Mouse (Mus musculus): Measurements from ENCODE around the gene Bub1b.
"Not testable (repeated sequence)": the region's sequence is repeated elsewhere in the genome, so short reads cannot be mapped to it uniquely, and the experiment has no call there.

Bub1b gene

DNA sequence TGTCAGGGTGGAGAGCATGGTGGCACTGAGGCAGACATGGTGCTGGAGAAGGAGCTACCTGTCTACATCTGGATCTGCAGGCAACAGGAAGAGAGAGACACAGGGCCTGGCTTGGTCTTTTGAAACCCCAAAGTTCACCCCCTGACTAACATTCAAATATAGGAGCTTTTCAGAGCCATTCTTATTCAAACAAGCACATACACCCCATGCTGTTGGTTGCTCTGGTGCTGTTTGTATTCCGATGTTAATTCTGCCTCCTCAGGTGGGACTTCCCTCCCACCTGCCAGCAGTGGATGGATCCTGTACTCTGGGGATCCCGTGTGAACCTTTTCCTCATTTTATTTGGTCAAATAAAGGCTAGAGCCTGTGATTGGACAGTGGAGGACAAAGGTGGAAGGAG lies 22.1 kb downstream of the Bub1b start:
- DNase-seq = no peak

- DNase-seq = no peak
These were observed 22.6 kb downstream of the Bub1b start for GRCm38 (mm10) chr2:118620608-118621007.

- no peak for DNase-seq
These were observed 31.3 kb downstream of the Bub1b start for GRCm38 (mm10) chr2:118629276-118629675.

DNA sequence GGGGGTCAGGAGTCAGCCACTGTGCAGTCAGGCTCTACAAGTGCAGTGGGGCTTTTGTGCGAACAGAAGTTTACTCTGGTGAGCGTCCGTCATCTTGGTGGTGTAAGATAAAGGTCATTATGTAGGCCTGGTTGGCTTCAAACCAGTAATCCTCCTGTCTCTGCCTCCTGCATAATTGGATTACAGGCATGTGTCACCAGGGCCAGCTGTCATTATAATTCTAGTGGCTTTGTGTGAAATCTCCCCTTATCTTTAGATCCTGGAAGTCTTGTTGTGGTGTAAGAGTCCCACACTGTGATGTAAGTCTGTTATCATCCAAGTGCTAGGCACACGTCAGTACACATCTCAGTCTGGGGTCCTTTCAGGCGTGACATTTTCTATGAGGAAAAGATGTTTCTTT lies 35.4 kb downstream of the Bub1b start:
- DNase-seq = no peak

- no peak for DNase-seq
These were observed 39.2 kb downstream of the Bub1b start for GRCm38 (mm10) chr2:118637258-118637657.

DNA sequence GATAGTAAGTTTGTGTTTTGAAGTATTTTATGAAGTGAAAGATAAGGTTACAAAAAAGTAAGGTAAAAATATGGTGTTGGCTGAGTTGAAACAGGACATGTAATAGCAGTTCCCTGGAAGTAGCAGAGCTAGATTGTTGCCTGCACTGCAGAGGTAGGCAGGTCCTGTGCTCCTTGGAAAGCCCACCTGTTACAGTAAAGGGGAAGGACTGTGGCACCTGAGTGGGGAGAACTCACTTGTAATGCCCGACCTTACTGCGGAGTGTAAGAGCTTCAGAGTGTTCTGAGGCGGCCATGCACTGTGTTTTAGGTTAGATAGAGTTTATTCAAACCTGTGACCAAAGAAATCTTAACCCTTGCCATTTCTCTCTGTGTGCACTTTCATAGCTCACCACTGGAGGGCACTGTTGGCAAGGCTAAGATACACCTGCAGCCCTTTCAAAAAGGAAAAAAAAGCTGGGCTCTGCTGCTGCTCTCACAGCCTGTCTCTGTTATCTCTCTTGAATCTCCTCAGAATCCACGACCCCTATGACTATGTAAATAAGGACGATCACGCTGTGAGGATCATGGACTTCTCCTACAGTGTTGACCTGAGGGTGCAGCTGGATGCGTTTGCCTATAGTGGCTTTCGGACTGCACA lies 40.0 kb downstream of the Bub1b start:
- peak; percentile 80 for DNase-seq

- no peak for DNase-seq
These were observed 40.7 kb downstream of the Bub1b start for GRCm38 (mm10) chr2:118638686-118639085.

DNA sequence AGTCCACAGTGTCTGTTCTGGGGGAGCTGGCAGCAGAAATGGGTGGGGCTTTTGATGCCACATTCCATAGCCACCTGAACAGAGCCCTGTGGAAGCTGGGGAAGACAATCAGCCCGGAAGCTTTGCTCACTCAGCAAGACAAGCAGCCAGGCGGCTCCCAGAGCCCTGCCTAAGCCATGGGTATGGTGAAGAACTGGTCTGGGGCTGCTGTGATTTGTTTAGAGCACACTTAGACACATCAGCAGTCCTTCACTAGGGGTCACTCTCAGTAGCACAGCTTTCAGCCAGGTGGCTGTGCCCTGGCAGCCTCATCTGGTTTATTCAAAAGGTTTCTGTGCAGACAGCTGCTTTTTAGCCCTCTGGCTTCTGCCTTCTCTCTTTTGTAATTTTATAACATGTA lies 43.1 kb downstream of the Bub1b start:
- no peak for DNase-seq

DNA sequence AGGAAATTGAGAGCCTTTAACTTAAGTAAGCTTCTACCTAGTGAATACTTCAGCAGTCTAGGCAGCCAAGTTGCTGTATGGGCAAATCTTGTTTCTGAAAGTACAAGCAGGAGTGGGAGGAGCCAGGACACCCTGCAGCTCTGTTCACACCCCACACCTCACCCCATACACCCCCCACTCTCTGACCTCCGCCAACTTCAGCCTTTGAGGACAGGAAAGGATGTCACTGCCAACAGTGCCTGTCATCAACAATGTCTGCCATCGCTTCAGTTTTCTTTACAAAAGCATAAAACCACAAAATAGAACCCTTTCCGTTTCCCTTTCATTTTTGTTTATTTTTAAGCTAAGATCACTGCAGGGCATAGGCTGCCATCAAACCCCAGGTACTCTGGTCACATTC lies 44.4 kb downstream of the Bub1b start:
- DNase-seq = peak; percentile 63

DNA sequence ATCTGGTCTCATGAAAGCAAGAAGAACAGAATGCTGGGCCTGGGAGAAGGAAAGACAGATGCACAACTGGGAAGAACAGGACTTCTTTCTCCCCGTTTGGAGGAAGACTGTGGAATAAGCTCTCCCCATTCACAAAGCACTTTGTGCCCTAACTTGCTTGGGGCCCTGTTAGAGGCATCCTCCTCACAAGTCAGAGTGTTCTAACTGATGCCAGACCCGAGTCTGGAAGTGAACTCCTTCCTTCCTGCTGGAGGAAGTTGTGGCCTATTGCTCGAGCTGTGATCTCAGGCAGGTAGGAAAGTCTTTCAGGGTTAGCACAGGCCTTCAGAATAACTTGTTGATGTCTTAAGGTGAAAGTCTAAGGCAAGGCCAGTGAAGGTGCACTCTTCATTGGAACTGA lies 44.9 kb downstream of the Bub1b start:
- DNase-seq = no peak

- DNase-seq = no peak
These were observed 48.7 kb downstream of the Bub1b start for GRCm38 (mm10) chr2:118646665-118647064.

- DNase-seq = not testable (repeated sequence)
These were observed 52.7 kb downstream of the Bub1b start for GRCm38 (mm10) chr2:118650697-118651096.

DNA sequence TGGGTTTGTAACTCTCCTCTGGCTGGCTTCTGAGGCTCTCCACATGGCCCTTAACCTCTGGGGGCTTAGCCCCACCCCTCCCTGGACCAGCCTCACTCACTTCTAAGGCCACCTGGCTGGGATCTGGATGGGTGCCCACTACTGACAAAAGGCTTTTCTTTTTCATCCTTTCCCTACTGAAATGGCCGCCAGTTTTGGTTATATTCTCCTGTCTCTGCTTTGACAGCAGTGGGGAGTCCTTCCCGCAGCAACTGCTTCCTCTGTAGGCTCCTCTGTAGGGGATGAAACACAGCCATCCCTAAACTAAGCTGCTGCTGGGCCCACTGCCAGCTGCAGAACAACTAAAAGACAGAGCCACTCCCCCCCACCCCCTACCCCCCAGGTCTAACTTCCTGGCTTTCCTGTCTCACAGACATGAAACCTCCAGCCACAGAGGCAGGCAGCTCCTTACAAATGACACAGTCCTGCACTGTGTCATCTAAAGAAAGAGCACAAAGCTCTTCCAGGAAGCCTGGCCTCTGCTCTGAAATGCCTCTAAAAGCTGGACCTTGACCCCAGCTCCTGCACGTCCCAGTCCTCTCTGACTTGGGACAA lies 58.8 kb downstream of the Bub1b start:
- no peak for DNase-seq

DNA sequence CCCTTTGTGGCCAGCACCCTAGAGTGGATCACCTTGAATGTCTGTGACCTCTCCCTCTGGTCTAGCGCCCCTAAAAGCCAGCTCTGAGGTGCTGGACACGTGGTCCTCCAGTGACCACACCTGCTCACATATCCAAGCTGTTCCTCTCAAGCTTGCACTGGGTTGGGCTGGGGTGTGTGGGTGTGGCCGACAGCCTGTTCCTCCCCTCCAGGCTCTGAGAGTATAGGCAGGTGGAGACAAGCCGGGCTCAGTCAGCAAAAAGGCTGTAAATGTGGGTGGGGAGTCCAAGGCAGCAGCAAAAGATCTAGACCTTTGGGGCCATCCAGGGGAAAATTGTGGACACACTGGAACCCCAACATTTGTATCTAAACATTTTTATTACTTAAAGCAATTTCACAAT lies 60.4 kb downstream of the Bub1b start:
- DNase-seq = peak; percentile 44

DNA sequence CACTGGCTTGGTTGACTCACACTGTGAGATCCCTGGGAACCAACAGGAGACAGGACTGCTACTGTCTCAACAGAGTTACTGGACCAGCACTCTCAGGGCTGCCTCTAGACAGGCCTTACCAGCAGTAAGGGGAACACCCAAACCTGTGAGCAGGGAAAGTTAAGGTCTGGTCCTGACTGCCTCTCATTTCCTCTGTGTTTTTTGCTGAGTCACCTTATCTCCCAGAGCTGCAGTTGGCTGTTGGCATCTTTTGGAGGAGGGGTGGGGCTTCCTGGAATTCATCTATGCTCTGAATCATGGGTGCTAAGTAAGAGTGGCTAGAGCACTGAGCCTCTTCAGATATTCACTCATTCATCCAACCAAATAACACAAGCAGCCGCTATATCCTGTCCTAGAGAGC lies 61.1 kb downstream of the Bub1b start:
- no peak for DNase-seq

GRCm38 (mm10) chr2:118659493-118659892 lies 61.5 kb downstream of the Bub1b start:
- DNase-seq = no peak

DNA sequence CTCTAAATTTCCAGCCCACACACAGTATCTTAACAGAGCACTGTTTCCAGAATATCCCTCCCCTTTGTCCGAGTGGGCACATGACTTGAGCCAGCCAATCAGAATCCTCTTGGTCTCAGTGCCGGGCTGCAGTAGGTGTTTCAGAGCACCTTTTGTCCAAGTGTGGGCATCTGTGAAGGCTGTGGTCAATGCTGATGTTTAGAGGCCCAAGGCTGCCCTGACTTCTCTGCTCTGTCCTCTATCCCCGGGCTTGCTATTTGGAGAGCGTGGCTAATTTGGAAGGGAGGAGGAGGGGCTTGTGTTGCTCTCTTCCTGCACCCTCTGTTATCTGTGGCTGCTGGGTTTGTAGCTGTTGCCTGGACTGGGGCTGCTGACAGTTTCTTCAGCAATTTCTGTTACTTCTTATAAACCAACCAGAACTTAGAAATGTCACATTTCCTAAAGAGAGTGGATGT lies 62.0 kb downstream of the Bub1b start:
- peak; percentile 38 for DNase-seq

GRCm38 (mm10) chr2:118661891-118662290 lies 63.9 kb downstream of the Bub1b start:
- DNase-seq = no peak

DNA sequence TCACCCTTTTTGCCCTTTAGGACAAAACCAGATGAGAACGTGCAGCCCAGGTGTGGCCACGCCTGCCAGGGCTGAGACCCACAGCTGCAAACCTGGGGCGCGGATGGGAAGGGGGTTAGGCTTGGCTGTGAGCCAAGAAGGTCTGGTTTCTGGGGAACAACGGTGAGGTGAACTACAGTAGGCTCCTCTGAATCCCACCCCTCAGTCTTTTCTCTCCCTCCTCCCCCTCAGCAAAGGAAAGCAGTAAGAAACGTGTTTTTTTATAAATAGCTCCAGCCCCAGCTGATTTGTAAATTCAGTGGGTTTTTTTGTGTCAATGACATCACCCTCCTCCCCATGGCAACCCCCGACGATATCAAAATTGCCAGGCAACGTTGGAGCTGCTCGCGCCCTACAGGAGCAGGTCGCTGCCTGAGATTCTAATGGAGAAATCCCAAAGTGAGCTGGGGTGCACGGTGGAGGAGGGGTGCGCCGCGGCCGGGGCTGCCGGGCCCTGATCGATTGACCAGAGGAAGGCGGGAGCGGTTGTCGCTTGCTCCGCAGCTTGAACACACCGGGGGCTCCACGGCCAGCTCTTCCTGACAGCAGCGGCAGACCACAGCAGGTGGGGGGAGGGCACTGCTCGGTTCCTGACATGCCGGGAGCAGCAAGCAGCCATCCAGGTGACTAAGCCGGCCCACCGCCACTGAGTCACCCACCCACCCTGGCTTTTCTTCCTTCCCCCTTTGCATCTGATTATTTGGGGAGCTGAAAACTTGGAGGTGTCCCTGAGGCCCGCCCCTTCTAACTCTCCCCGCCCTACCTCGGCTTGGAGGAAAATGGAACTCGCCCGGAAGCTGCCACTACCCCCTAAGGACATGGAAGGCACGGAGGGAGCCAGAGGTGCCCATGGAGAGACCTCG lies 65.1 kb downstream of the Bub1b start, which contains the start of gene Pak6:
Pak6 (plus strand) TSS at position 402 of the 902 bp plus-strand sequence.
- peak; percentile 86 for DNase-seq

- no peak for DNase-seq
These were observed 66.1 kb downstream of the Bub1b start for GRCm38 (mm10) chr2:118663804-118664766.

GRCm38 (mm10) chr2:118664975-118665516 lies 67.0 kb downstream of the Bub1b start:
- DNase-seq = no peak

- no peak for DNase-seq
These were observed 67.6 kb downstream of the Bub1b start for GRCm38 (mm10) chr2:118665616-118666015.
